Mouse (Mus musculus) erythroblast, embryonic 14.5 days (primary cell): ENCODE results near the gene Mustn1.

ENCODE experiments used
- GATA1 ChIP-seq: IDR thresholded peaks from 2 replicates; pipeline ENCODE4 v1.6.1; 2012; ENCODE audit warnings: low read length, inconsistent platforms, mixed read lengths
- TAL1 ChIP-seq: IDR thresholded peaks from 3 replicates; pipeline ENCODE4 v1.6.1; 2012; ENCODE audit warnings: low read length, inconsistent platforms, mixed read lengths

DNA sequence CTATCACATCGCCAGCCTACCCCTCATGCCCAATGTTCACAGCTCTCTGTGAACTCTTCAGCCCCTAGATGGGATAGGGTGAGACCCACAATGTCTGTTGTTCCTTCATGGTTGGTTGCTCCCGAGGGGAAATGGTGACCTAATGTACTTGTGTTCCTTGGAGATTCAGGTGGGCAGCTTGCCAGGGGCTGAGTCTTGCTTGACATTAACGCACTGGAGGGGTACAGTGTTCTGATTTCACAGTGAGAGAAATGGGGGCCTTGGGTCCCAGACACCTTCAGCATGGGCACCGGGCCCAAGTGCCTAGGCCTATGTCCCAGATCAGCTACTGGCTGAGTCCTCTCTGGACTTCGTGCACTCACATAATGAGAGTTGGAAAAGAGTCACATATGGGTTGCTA lies 34.4 kb downstream of the Mustn1 start:
- TF ChIP-seq GATA1 (no peak), TAL1 (no peak)
